Mouse (Mus musculus) kidney, embryonic 15.5 days (tissue): ENCODE measurements around the gene B3gnt2. TPM values are rescaled to one million over a fixed set of nuclear protein-coding genes. Genes with fewer than 3 reads are reported as not detected.

Source experiments
- ATAC-seq: fragments of 200-750 bp; cut with Nextera tagmentation; replicated peaks from 2 replicates; pipeline ENCODE4 v1.8.0; 2017; ENCODE audit warnings: moderate TSS enrichment; ENCODE audit not compliant: low FRiP score
- H3K27ac ChIP-seq: fragments of 300-500 bp; sonication (generic); 2 replicates; pipeline ENCODE4 v1.5.1; 2015; ENCODE audit warnings: mild to moderate bottlenecking, inconsistent platforms
- H3K27me3 ChIP-seq: fragments of 300-500 bp; sonication (generic); 2 replicates; pipeline ENCODE4 v1.6.1; 2015; ENCODE audit warnings: inconsistent platforms
- H3K36me3 ChIP-seq: fragments of 300-500 bp; sonication (generic); 2 replicates; pipeline ENCODE4 v1.6.1; 2015; ENCODE audit warnings: inconsistent platforms
- H3K4me1 ChIP-seq: fragments of 300-500 bp; sonication (generic); 2 replicates; pipeline ENCODE4 v1.6.1; 2015; ENCODE audit warnings: inconsistent platforms
- H3K4me2 ChIP-seq: fragments of 300-500 bp; sonication (generic); 2 replicates; pipeline ENCODE4 v1.6.1; 2015; ENCODE audit warnings: moderate library complexity, mild to moderate bottlenecking, inconsistent platforms
- H3K4me3 ChIP-seq: fragments of 300-500 bp; sonication (generic); replicated peaks from 2 replicates; pipeline ENCODE4 v1.5.1; 2015; ENCODE audit warnings: mild to moderate bottlenecking, inconsistent platforms
- H3K9ac ChIP-seq: fragments of 300-500 bp; sonication (generic); 2 replicates; pipeline ENCODE4 v1.6.1; 2015; ENCODE audit warnings: mild to moderate bottlenecking, inconsistent platforms
- H3K9me3 ChIP-seq: fragments of 300-500 bp; sonication (generic); replicated peaks from 2 replicates; pipeline ENCODE4 v1.6.1; 2016; ENCODE audit warnings: inconsistent platforms
- WGBS: fragments of 180-500 bp; shearing (Covaris S2); methylation state at CpG from one replicate; pipeline ENCODE4 v1.1.7; 2015; ENCODE audit warnings: mixed read lengths; 5-methylcytosine and 5-hydroxymethylcytosine counted together
- polyA plus RNA-seq: library from polyadenylated mRNA; unstranded; fragments of >200 nt; fragmentation: Nextera tagmentation; extraction: Ambion mirVana; gene quantifications from 2 replicates; pipeline ENCODE4 v1.2.1, GENCODE M21; 2015

B3gnt2 gene
- polyA plus RNA-seq, 1 experiment from 2014 or later: 9.3 TPM

DNA sequence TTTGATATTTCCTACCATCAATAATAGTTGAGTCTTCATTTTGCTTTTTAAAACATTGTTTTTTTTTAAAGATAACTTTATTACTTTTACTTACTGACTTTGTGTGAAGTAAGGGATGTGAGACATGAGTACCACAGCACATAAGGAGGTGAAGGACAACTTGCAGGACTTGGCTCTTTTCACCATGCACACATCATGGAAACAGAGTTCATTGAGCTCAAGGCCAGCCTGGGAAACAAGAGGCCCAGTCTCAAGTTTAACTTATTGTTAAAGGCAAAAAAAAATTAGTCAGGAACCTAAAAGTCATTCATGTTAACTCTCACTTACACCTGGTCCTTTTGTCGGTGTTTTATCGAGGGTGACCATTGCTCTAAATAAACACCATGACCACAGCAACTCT, 137.7 kb downstream of the B3gnt2 start:
- no peak overlapping the region for H3K4me3 ChIP-seq
- H3K4me2 ChIP-seq: no peak overlapping the region
- 92% methylated on average over 2 of the region's 2 CpGs for WGBS
- H3K27ac ChIP-seq: no peak overlapping the region
- no peaks in the 10 kb centered on the region for H3K36me3 ChIP-seq
- peaks cover 5% of the 10 kb centered on the region; the same call in 1 of the 2 replicates for H3K4me1 ChIP-seq
- no peaks in the 10 kb centered on the region for H3K27me3 ChIP-seq
- no peaks in the 10 kb centered on the region for H3K9me3 ChIP-seq
- ATAC-seq: no peak
- H3K9ac ChIP-seq: no peak overlapping the region

DNA sequence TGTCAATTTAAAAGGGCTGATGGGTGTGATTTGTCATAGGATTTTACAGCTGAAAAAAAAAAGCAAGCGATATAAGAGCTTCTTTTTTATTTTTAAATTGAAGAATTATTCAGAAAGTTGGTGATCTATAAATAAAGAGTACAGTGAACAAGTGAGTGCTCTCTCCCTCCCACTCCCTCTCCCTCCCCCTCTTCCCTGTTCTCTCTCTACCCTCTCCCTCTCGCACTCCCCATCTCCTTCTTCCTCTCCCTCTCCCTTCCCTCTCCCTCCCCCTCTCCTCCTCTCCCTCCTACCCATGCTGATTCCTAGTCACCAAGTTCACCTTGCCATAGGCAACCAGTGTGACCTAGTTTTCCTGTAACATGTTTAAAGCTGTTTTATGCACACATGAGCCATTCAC, 140.7 kb downstream of the B3gnt2 start:
- Histone ChIP-seq H3K4me1 (peaks cover 5% of the 10 kb centered on the region; the same call in 1 of the 2 replicates), H3K9ac (no peak overlapping the region), H3K4me3 (no peak overlapping the region), H3K36me3 (no peaks in the 10 kb centered on the region), H3K9me3 (no peaks in the 10 kb centered on the region), H3K4me2 (no peak overlapping the region), H3K27ac (no peak overlapping the region), H3K27me3 (no peaks in the 10 kb centered on the region)
- no peak for ATAC-seq
- WGBS: 60% methylated on average over 2 of the region's 2 CpGs

DNA sequence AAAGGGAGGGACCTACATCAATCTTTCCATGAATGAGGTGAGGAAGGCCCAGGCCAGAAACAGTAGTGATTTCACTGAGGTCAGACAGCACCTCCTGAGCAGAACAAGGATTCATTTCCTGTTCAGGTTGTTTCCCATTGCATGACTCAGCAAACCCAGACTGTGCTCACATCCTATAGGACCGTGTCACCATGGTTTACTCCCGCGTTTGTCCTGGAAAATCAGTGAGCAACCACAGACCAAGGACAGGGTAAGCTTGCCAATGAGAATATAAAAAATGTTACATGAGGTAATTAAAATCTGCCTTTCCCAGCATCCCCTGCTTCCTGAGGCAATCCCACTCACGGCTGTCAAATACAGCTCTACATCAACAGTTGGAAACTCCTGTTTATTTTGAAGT, 141.2 kb downstream of the B3gnt2 start:
- Histone ChIP-seq H3K4me1 (peaks cover 5% of the 10 kb centered on the region; the same call in 1 of the 2 replicates), H3K9me3 (no peaks in the 10 kb centered on the region), H3K36me3 (no peaks in the 10 kb centered on the region), H3K27me3 (no peaks in the 10 kb centered on the region), H3K4me3 (no peak overlapping the region), H3K9ac (no peak overlapping the region), H3K4me2 (no peak overlapping the region), H3K27ac (0 out of 2 replicates have a peak overlapping the region, but pooled peaks have one; percentile 6)
- 36% methylated on average over 4 of the region's 4 CpGs for WGBS
- ATAC-seq: peak; percentile 86

DNA sequence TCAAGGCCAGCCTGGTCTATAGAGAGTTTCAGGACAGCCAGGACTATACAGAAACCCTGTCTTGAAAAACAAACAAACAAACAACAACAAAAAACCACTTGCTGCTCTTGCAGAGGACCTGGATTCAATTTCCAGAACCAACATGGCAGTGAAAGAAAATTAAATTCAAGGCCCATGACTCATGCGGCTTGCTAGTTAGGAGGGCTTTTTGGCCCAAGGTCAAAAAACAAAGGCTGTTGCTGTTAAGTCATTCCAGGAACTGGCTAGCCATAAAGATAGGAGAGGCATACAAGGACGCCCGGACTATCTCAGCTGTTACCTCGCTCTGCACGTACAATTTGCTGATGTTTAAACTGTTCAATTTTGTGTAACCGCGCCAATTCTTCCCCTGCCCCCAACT, 142.7 kb downstream of the B3gnt2 start:
- Histone ChIP-seq H3K27ac (no peak overlapping the region), H3K27me3 (no peaks in the 10 kb centered on the region), H3K4me3 (no peak overlapping the region), H3K9me3 (no peaks in the 10 kb centered on the region), H3K4me1 (peaks cover 5% of the 10 kb centered on the region; the same call in 1 of the 2 replicates), H3K9ac (no peak overlapping the region), H3K4me2 (no peak overlapping the region), H3K36me3 (no peaks in the 10 kb centered on the region)
- WGBS: 91% methylated on average over 7 of the region's 7 CpGs
- no peak for ATAC-seq

DNA sequence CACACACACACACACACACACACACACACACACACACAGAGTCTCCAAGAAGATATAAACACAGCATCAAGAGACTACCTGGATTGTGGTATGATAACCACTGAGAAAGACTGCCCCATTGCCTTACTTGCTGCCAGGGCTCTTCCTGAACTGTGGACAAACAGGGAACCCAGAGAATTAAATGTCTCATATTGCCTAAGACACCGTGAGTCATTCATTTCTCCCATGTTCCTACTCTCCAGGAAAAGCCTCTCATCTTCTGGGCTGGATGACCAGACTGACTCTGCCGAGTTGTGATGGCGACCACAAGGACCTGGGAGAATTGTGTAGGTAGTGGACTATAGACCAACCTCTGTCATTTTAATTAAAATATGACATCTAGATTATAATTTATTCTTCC, 149.4 kb downstream of the B3gnt2 start:
- Histone ChIP-seq H3K4me3 (no peak overlapping the region), H3K27ac (no peak overlapping the region), H3K9ac (no peak overlapping the region), H3K4me1 (0 out of 2 replicates have a peak, but pooled peaks cover 3% of the 10 kb centered on the region), H3K27me3 (no peaks in the 10 kb centered on the region), H3K36me3 (no peaks in the 10 kb centered on the region), H3K4me2 (no peak overlapping the region), H3K9me3 (no peaks in the 10 kb centered on the region)
- 83% methylated on average over 3 of the region's 3 CpGs for WGBS
- no peak for ATAC-seq

DNA sequence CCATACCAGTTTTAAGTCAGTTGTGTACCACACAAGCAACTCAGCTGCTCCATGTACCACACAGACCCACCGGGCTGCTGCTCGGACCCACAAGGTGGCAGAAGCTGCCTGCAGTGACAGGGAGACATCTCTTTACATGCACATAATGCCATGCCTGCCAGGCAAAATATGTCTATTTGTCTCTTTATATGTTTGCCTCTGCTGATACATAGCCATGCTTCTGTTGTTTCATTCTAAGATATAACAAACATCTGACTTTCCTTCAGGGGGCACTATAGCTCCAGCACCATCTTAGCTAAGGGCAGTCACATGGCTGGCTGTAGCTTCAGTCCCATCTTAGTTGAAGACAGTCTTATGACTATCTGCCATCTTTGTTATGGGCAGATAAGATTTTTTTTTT, 150.2 kb downstream of the B3gnt2 start:
- Histone ChIP-seq H3K9me3 (no peaks in the 10 kb centered on the region), H3K9ac (no peak overlapping the region), H3K27me3 (no peaks in the 10 kb centered on the region), H3K4me1 (0 out of 2 replicates have a peak, but pooled peaks cover 3% of the 10 kb centered on the region), H3K4me2 (no peak overlapping the region), H3K4me3 (no peak overlapping the region), H3K27ac (no peak overlapping the region), H3K36me3 (no peaks in the 10 kb centered on the region)
- WGBS: 95% methylated on average over 2 of the region's 2 CpGs
- ATAC-seq: no peak

Other genes starting within 250 kb of the B3gnt2 start
- gene Zrsr1, start 111.0 kb upstream of the B3gnt2 start, polyA plus RNA-seq: 3.0 and 3.8 TPM in 2 replicates
- 19.3 and 21.6 TPM in 2 replicates for gene Gm28048, start 121.1 kb upstream of the B3gnt2 start, polyA plus RNA-seq
- gene Commd1, start 121.4 kb upstream of the B3gnt2 start, polyA plus RNA-seq: 382 and 415 TPM in 2 replicates
- gene Cct4, start 129.6 kb upstream of the B3gnt2 start, polyA plus RNA-seq: 295 and 296 TPM in 2 replicates
- 2.4 and 2.8 TPM in 2 replicates for gene Fam161a, start 146.6 kb upstream of the B3gnt2 start, polyA plus RNA-seq